27 mouse cellular contexts compared by ENCODE assay signal in genomic region chr15:25951037-25951436, GRCm38 (mm10). TPM values are rescaled to one million over a fixed set of nuclear protein-coding genes. Genes with fewer than 3 reads are reported as not detected.
DNase-seq lines count a peak whose midpoint lies in the region; ATAC-seq and TF ChIP-seq lines count a peak whose summit lies in the region.
"Had no signal": no experiment of that assay in that cellular context is flagged by ENCODE, and none has a peak within 500 bp of the region (broad histone marks: within the 10 kb centered on the region; RNA-seq: fewer than 3 reads in every experiment).

No protein-coding gene starts in this region.

- H3K4me2 ChIP-seq in kidney, embryonic 16.5 days (replicated peaks; ENCODE audit: low read depth, low read length): no peak overlapping the region
- H3K4me2 ChIP-seq: embryonic facial prominence, embryonic 13.5 days; embryonic facial prominence, embryonic 15.5 days; forebrain, embryonic 12.5 days had no signal

- 50% methylated on average over 4 of the region's 4 CpGs for WGBS in heart, adult 2 months
- 79% methylated on average over 4 of the region's 4 CpGs for WGBS in kidney, embryonic 16.5 days

- TF ChIP-seq POLR2A in heart, adult 2 months (IDR thresholded peaks at IDR 0.05; ENCODE audit: insufficient read depth, low read depth, low read length): no peak

- no peak for TF ChIP-seq CTCF in heart, adult 2 months (IDR thresholded peaks at IDR 0.05)

- H3K4me1 ChIP-seq in heart, adult 2 months (ENCODE audit: control insufficient read depth, insufficient read depth, low read length): peaks cover 10% of the 10 kb centered on the region
- H3K4me1 ChIP-seq in kidney, embryonic 16.5 days (ENCODE audit: insufficient read depth, low read length): no peaks in the 10 kb centered on the region; the same call in 1 of the 2 replicates
- H3K4me1 ChIP-seq: embryonic facial prominence, embryonic 13.5 days had no signal

- no peak overlapping the region for H3K9ac ChIP-seq in heart, adult 2 months (ENCODE audit: low read depth, low read length)
- no peak overlapping the region for H3K9ac ChIP-seq in kidney, embryonic 16.5 days (replicated peaks; ENCODE audit: low read length)
- H3K9ac ChIP-seq: embryonic facial prominence, embryonic 13.5 days; embryonic facial prominence, embryonic 15.5 days; forebrain, embryonic 12.5 days had no signal

- no peaks in the 10 kb centered on the region for H3K27me3 ChIP-seq in heart, adult 2 months (ENCODE audit: control insufficient read depth, insufficient read depth, low read length)
- no peaks in the 10 kb centered on the region for H3K27me3 ChIP-seq in kidney, embryonic 16.5 days (ENCODE audit: insufficient read depth, low read length)
- H3K27me3 ChIP-seq: CH12.LX; embryonic facial prominence, embryonic 13.5 days; embryonic facial prominence, embryonic 15.5 days; forebrain, embryonic 12.5 days had no signal

- peak overlapping the region; percentile 28 for H3K27ac ChIP-seq in heart, adult 2 months
- H3K27ac ChIP-seq in kidney, embryonic 16.5 days (ENCODE audit: low read length): no peak overlapping the region
- H3K27ac ChIP-seq: embryonic facial prominence, embryonic 13.5 days; embryonic facial prominence, embryonic 15.5 days; forebrain, embryonic 10.5 days; forebrain, embryonic 12.5 days had no signal

- H3K4me3 ChIP-seq in heart, adult 2 months: no peak overlapping the region
- H3K4me3 ChIP-seq in kidney, embryonic 16.5 days (ENCODE audit: low read length): no peak overlapping the region
- H3K4me3 ChIP-seq: embryonic facial prominence, embryonic 13.5 days; embryonic facial prominence, embryonic 15.5 days; erythroblast, embryonic 14.5 days; forebrain, embryonic 10.5 days; forebrain, embryonic 12.5 days had no signal

- no peaks in the 10 kb centered on the region for H3K9me3 ChIP-seq in kidney, embryonic 16.5 days (ENCODE audit: low read length)
- H3K9me3 ChIP-seq: embryonic facial prominence, embryonic 13.5 days; embryonic facial prominence, embryonic 15.5 days; forebrain, embryonic 10.5 days; forebrain, embryonic 12.5 days had no signal

- TF ChIP-seq EP300 in heart, adult 2 months (IDR thresholded peaks at IDR 0.05; ENCODE audit: insufficient read depth, low read depth, low read length): no peak

- no peak for ATAC-seq in kidney, embryonic 16.5 days (ENCODE audit: low FRiP score, low TSS enrichment)
- ATAC-seq in common myeloid progenitor, adult 5-6 weeks (replicated peaks; ENCODE audit: low read depth, poor library complexity, severe bottlenecking): peak; percentile 56; the same call in 1 of the 2 replicates
- ATAC-seq in megakaryocyte-erythroid progenitor cell, adult 5-6 weeks (replicated peaks; ENCODE audit: low FRiP score, low TSS enrichment, poor library complexity, severe bottlenecking): peak; percentile 66
- ATAC-seq: CD4-positive, CD25-positive, alpha-beta regulatory T cell, adult 4 months; forebrain, embryonic 14.5 days; forebrain, embryonic 16.5 days had no signal

- intact Hi-C loops in heart, adult 2 months (cut with DNase I): no loop called here
- intact Hi-C loops in heart, postnatal 14 days (cut with DNase I): no loop called here

- DNase-seq in heart, adult 2 months: no peak
- DNase-seq in heart, postnatal 14 days: no peak
- DNase-seq in kidney, adult 18-20 months: peak; percentile 3
- no peak for DNase-seq in cerebellum, postnatal 36 days
- no peak for DNase-seq in B cell, adult 2 months
- DNase-seq: adrenal gland, adult 2 months; adrenal gland, postnatal 10 days; adrenal gland, postnatal 25 days; cerebellum, adult 11 months; cerebellum, adult 18-20 months; cerebellum, adult 8-10 months; cerebellum, adult 9-11 months; cerebellum, postnatal 14 days; embryo, embryonic 11 days had no signal

- peaks cover 2% of the 10 kb centered on the region; the same call in 1 of the 2 replicates for H3K79me2 ChIP-seq in heart, adult 2 months (replicated peaks; ENCODE audit: control insufficient read depth, insufficient read depth, low read length)

- peaks cover 18% of the 10 kb centered on the region for H3K36me3 ChIP-seq in heart, adult 2 months (ENCODE audit: control insufficient read depth, insufficient read depth, low read length)
- H3K36me3 ChIP-seq in kidney, embryonic 16.5 days (ENCODE audit: insufficient read depth, low read length): no peaks in the 10 kb centered on the region
- H3K36me3 ChIP-seq: embryonic facial prominence, embryonic 13.5 days; embryonic facial prominence, embryonic 15.5 days; forebrain, embryonic 10.5 days; forebrain, embryonic 12.5 days; G1E had no signal

RNA-seq across cellular contexts. Expression of gene Zfp622, which starts 33.1 kb away (rescaled TPM):
- total RNA-seq in heart, adult 2 months (2021): 10 to 100 TPM; 22.5 to 25.4 TPM
- polyA plus RNA-seq in heart, adult 2 months (2012; rRNA removed): 8.3 and 13.9 TPM in 2 replicates
- total RNA-seq in heart, postnatal 14 days (2021): 10 to 100 TPM; 19.5 to 21.1 TPM
- 27.6 and 28.1 TPM in 2 replicates for polyA plus RNA-seq in kidney, embryonic 16.5 days (2015; fragmentation: Nextera tagmentation; extraction: Ambion mirVana)
- 120 and 123 TPM in 2 replicates for total RNA-seq in common myeloid progenitor, adult 5-6 weeks (2017)
- 41.5 and 46.7 TPM in 2 replicates for total RNA-seq in megakaryocyte-erythroid progenitor cell, adult 5-6 weeks (2014; fragmentation: Nextera tagmentation)
- 101 and 106 TPM in 2 replicates for total RNA-seq in megakaryocyte-erythroid progenitor cell, adult 5-6 weeks (2017)
